In genomic region chr7:135810971-135811370, GRCm38 (mm10) we compare ENCODE assay signal across 18 mouse cellular contexts.
DNase-seq lines count a peak whose midpoint lies in the region; ATAC-seq and TF ChIP-seq lines count a peak whose summit lies in the region.
"Had no signal": no experiment of that assay in that cellular context is flagged by ENCODE, and none has a peak within 500 bp of the region (broad histone marks: within the 10 kb centered on the region; RNA-seq: fewer than 3 reads in every experiment).

No protein-coding gene starts in this region.

- H3K4me1 ChIP-seq in limb, embryonic 14.5 days (ENCODE audit: control insufficient read depth, insufficient read depth, low read length) = 0 out of 2 replicates have a peak, but pooled peaks cover 4% of the 10 kb centered on the region
- H3K4me1 ChIP-seq in limb, embryonic 10.5 days = peaks cover 35% of the 10 kb centered on the region
- H3K4me1 ChIP-seq in midbrain, postnatal 0 days (ENCODE audit: insufficient read depth, low read length) = no peaks in the 10 kb centered on the region; the same call in none of the 2 replicates
- H3K4me1 ChIP-seq in midbrain, embryonic 10.5 days = peaks cover 10% of the 10 kb centered on the region
- H3K4me1 ChIP-seq in liver, embryonic 16.5 days (ENCODE audit: control insufficient read depth, low read depth, low read length) = peaks cover 67% of the 10 kb centered on the region
- H3K4me1 ChIP-seq: neural tube, embryonic 12.5 days had no signal

- 78% methylated on average over 9 of the region's 9 CpGs for WGBS in limb, embryonic 14.5 days
- WGBS in limb, embryonic 10.5 days = 91% methylated on average over 9 of the region's 9 CpGs
- 57% methylated on average over 9 of the region's 9 CpGs for WGBS in midbrain, postnatal 0 days
- WGBS in midbrain, embryonic 10.5 days = 93% methylated on average over 9 of the region's 9 CpGs
- WGBS in liver, embryonic 16.5 days (ENCODE audit: insufficient replicate concordance) = 88% methylated on average over 9 of the region's 9 CpGs

- no peak overlapping the region for H3K9ac ChIP-seq in limb, embryonic 14.5 days (ENCODE audit: low read depth, low read length, severe bottlenecking)
- no peak overlapping the region for H3K9ac ChIP-seq in midbrain, postnatal 0 days (replicated peaks; ENCODE audit: low read length, poor library complexity, severe bottlenecking)
- H3K9ac ChIP-seq in liver, embryonic 16.5 days (ENCODE audit: low read depth, low read length) = no peak overlapping the region
- H3K9ac ChIP-seq: neural tube, embryonic 12.5 days had no signal

- H3K27ac ChIP-seq in gastrocnemius, adult 2 months = no peak overlapping the region
- no peak overlapping the region for H3K27ac ChIP-seq in limb, embryonic 14.5 days (replicated peaks; ENCODE audit: low read depth, low read length)
- H3K27ac ChIP-seq in limb, embryonic 10.5 days = no peak overlapping the region
- H3K27ac ChIP-seq in midbrain, postnatal 0 days (ENCODE audit: low read depth, low read length) = no peak overlapping the region
- H3K27ac ChIP-seq in midbrain, embryonic 10.5 days (replicated peaks) = no peak overlapping the region
- peak overlapping the region; percentile 83 for H3K27ac ChIP-seq in liver, embryonic 16.5 days (ENCODE audit: low read length)
- H3K27ac ChIP-seq: macrophage; neural tube, embryonic 12.5 days had no signal

- H3K27me3 ChIP-seq in limb, embryonic 14.5 days (ENCODE audit: control insufficient read depth, insufficient read depth, low read length) = no peaks in the 10 kb centered on the region
- no peaks in the 10 kb centered on the region for H3K27me3 ChIP-seq in limb, embryonic 10.5 days (ENCODE audit: low read depth, poor library complexity, severe bottlenecking)
- H3K27me3 ChIP-seq in midbrain, postnatal 0 days (ENCODE audit: insufficient read depth, low read length) = no peaks in the 10 kb centered on the region
- no peaks in the 10 kb centered on the region for H3K27me3 ChIP-seq in midbrain, embryonic 10.5 days (ENCODE audit: low read depth, poor library complexity, severe bottlenecking)
- H3K27me3 ChIP-seq in liver, embryonic 16.5 days (ENCODE audit: control insufficient read depth, insufficient read depth, low read depth, low read length) = no peaks in the 10 kb centered on the region
- H3K27me3 ChIP-seq: neural tube, embryonic 12.5 days had no signal

- H3K36me3 ChIP-seq in limb, embryonic 14.5 days (ENCODE audit: control insufficient read depth, insufficient read depth, low read length) = no peaks in the 10 kb centered on the region
- no peaks in the 10 kb centered on the region for H3K36me3 ChIP-seq in limb, embryonic 10.5 days
- no peaks in the 10 kb centered on the region for H3K36me3 ChIP-seq in midbrain, postnatal 0 days (ENCODE audit: insufficient read depth, low read length)
- no peaks in the 10 kb centered on the region for H3K36me3 ChIP-seq in midbrain, embryonic 10.5 days
- H3K36me3 ChIP-seq in liver, embryonic 16.5 days (ENCODE audit: control insufficient read depth, insufficient read depth) = no peaks in the 10 kb centered on the region
- H3K36me3 ChIP-seq: neural tube, embryonic 12.5 days had no signal

- H3K4me2 ChIP-seq in limb, embryonic 14.5 days (replicated peaks; ENCODE audit: low read depth, low read length, severe bottlenecking) = no peak overlapping the region
- no peak overlapping the region for H3K4me2 ChIP-seq in midbrain, postnatal 0 days (ENCODE audit: low read depth, low read length, poor library complexity, severe bottlenecking)
- H3K4me2 ChIP-seq in liver, embryonic 16.5 days (ENCODE audit: low read depth, low read length) = no peak overlapping the region
- H3K4me2 ChIP-seq: neural tube, embryonic 12.5 days had no signal

- DNase-seq in gastrocnemius, adult 2 months = peak; percentile 28
- DNase-seq in gastrocnemius, adult 18-20 months (ENCODE audit: low spot score) = no peak
- DNase-seq in limb, embryonic 14.5 days (ENCODE audit: low spot score) = peak; percentile 15
- DNase-seq in limb, embryonic 10.5 days (ENCODE audit: low spot score) = no peak
- peak; percentile 43 for DNase-seq in midbrain, postnatal 0 days (ENCODE audit: low spot score)
- DNase-seq in midbrain, embryonic 10.5 days (ENCODE audit: low spot score) = no peak
- no peak for DNase-seq in heart, adult 9 months (ENCODE audit: low spot score in 2 of 2)
- DNase-seq: cerebellum, adult 8-10 months; heart, adult 18-20 months; kidney, postnatal 36 days; retina, postnatal 1 day; thymus, postnatal 14 days had no signal

- no peaks in the 10 kb centered on the region for H3K9me3 ChIP-seq in limb, embryonic 14.5 days (ENCODE audit: control insufficient read depth, low read length)
- no peaks in the 10 kb centered on the region for H3K9me3 ChIP-seq in limb, embryonic 10.5 days (replicated peaks)
- no peaks in the 10 kb centered on the region for H3K9me3 ChIP-seq in midbrain, postnatal 0 days (ENCODE audit: low read length)
- H3K9me3 ChIP-seq in midbrain, embryonic 10.5 days (replicated peaks) = no peaks in the 10 kb centered on the region
- H3K9me3 ChIP-seq in liver, embryonic 16.5 days (replicated peaks; ENCODE audit: control insufficient read depth, low read length) = no peaks in the 10 kb centered on the region
- H3K9me3 ChIP-seq: neural tube, embryonic 12.5 days had no signal

- no peak for ATAC-seq in limb, embryonic 14.5 days (ENCODE audit: low FRiP score, low read depth)
- no peak for ATAC-seq in midbrain, postnatal 0 days (ENCODE audit: low FRiP score)
- ATAC-seq in liver, embryonic 16.5 days (ENCODE audit: low read depth) = no peak
- ATAC-seq: forebrain, embryonic 14.5 days; intestine, embryonic 16.5 days; midbrain, embryonic 16.5 days had no signal

- TF ChIP-seq CTCF in gastrocnemius, adult 2 months (IDR thresholded peaks at IDR 0.05) = no peak
- TF ChIP-seq CTCF in midbrain, postnatal 0 days (IDR thresholded peaks at IDR 0.05) = no peak

- intact Hi-C loops in gastrocnemius, adult 2 months (cut with DNase I) = no loop called here

- TF ChIP-seq POLR2A in limb, embryonic 14.5 days (IDR thresholded peaks at IDR 0.05; ENCODE audit: borderline replicate concordance, extremely low read depth, insufficient read depth, insufficient read length) = no peak

- no peak overlapping the region for H3K4me3 ChIP-seq in gastrocnemius, adult 2 months
- H3K4me3 ChIP-seq in limb, embryonic 14.5 days (replicated peaks; ENCODE audit: low read length) = no peak overlapping the region
- no peak overlapping the region for H3K4me3 ChIP-seq in limb, embryonic 10.5 days
- no peak overlapping the region for H3K4me3 ChIP-seq in midbrain, postnatal 0 days (ENCODE audit: low read depth, low read length)
- no peak overlapping the region for H3K4me3 ChIP-seq in midbrain, embryonic 10.5 days
- no peak overlapping the region for H3K4me3 ChIP-seq in liver, embryonic 16.5 days (ENCODE audit: low read depth, low read length)
- H3K4me3 ChIP-seq: neural tube, embryonic 12.5 days had no signal

Comparison
In these comparisons a context has a peak if more than half of its experiments do, and no peak if none do; other contexts are left out.
1. DNase-seq: peak in gastrocnemius, adult 2 months (single experiment), limb, embryonic 14.5 days (single experiment) and midbrain, postnatal 0 days (single experiment); none in gastrocnemius, adult 18-20 months (single experiment), limb, embryonic 10.5 days (single experiment), midbrain, embryonic 10.5 days (single experiment) and heart, adult 9 months (0 of 2).